Mouse (Mus musculus): ENCODE measurements around the gene Pdik1l. TPM values are rescaled to one million over a fixed set of nuclear protein-coding genes. Genes with fewer than 3 reads are reported as not detected.
A peak's percentile ranks its signal among the peaks of the same experiment; 100 is the strongest.
"Not testable (repeated sequence)": the region's sequence is repeated elsewhere in the genome, so short reads cannot be mapped to it uniquely, and the experiment has no call there.

The Pdik1l gene
- polyA plus RNA-seq, 1 experiment from 2014 or later, result 21.6 TPM

- not testable (repeated sequence) for H3K9me3 ChIP-seq (replicated peaks)
- 88% methylated on average over 4 of the region's 4 CpGs for WGBS
These were observed 8.4 kb upstream of the Pdik1l start for GRCm38 (mm10) chr4:134296096-134296495.

GRCm38 (mm10) chr4:134293692-134294163 lies 6.0 kb upstream of the Pdik1l start:
- Histone ChIP-seq H3K9me3 (replicated peaks) (0 out of 2 replicates have a peak, but pooled peaks cover 4% of the 10 kb centered on the region), H3K4me1 (peaks cover 5% of the 10 kb centered on the region), H3K4me3 (no peak overlapping the region), H3K36me3 (no peaks in the 10 kb centered on the region), H3K27ac (replicated peaks) (no peak overlapping the region), H3K27me3 (ENCODE audit: low read depth, poor library complexity, severe bottlenecking) (peaks cover 9% of the 10 kb centered on the region; the same call in 1 of the 2 replicates)
- no peak for DNase-seq (ENCODE audit: low spot score)
- WGBS, result 72% methylated on average over 9 of the region's 9 CpGs

More at GRCm38 (mm10) chr4:134296096-134296495, 8.4 kb upstream of the Pdik1l start:
- not testable (repeated sequence) for DNase-seq (ENCODE audit: low spot score); H3K27ac ChIP-seq (replicated peaks); H3K27me3 ChIP-seq (ENCODE audit: low read depth, poor library complexity, severe bottlenecking); H3K4me3 ChIP-seq; H3K36me3 ChIP-seq; H3K4me1 ChIP-seq

- Histone ChIP-seq H3K36me3 (no peaks in the 10 kb centered on the region), H3K9me3 (replicated peaks) (0 out of 2 replicates have a peak, but pooled peaks cover 4% of the 10 kb centered on the region), H3K4me3 (no peak overlapping the region), H3K4me1 (peaks cover 10% of the 10 kb centered on the region), H3K27ac (replicated peaks) (no peak overlapping the region), H3K27me3 (ENCODE audit: low read depth, poor library complexity, severe bottlenecking) (peaks cover 9% of the 10 kb centered on the region; the same call in 1 of the 2 replicates)
- WGBS, result 73% methylated on average over 18 of the region's 18 CpGs
- no peak for DNase-seq (ENCODE audit: low spot score)
These were observed 5.5 kb upstream of the Pdik1l start for GRCm38 (mm10) chr4:134293061-134293691.

GRCm38 (mm10) chr4:134292067-134292466 lies 4.4 kb upstream of the Pdik1l start:
- Histone ChIP-seq H3K9me3 (replicated peaks) (0 out of 2 replicates have a peak, but pooled peaks cover 4% of the 10 kb centered on the region), H3K27ac (replicated peaks) (no peak overlapping the region), H3K36me3 (no peaks in the 10 kb centered on the region), H3K27me3 (ENCODE audit: low read depth, poor library complexity, severe bottlenecking) (peaks cover 9% of the 10 kb centered on the region; the same call in 1 of the 2 replicates), H3K4me3 (no peak overlapping the region), H3K4me1 (peaks cover 17% of the 10 kb centered on the region)
- DNase-seq (ENCODE audit: low spot score), result peak; percentile 81
- WGBS, result 22% methylated on average over 7 of the region's 7 CpGs

GRCm38 (mm10) chr4:134288397-134289256 lies 932 bp upstream of the Pdik1l start:
- DNase-seq (ENCODE audit: low spot score), result no peak
- Histone ChIP-seq H3K4me3 (peak overlapping the region; percentile 95), H3K4me1 (peaks cover 29% of the 10 kb centered on the region), H3K36me3 (peaks cover 14% of the 10 kb centered on the region), H3K27ac (replicated peaks) (peak overlapping the region; percentile 100), H3K27me3 (ENCODE audit: low read depth, poor library complexity, severe bottlenecking) (peaks cover 9% of the 10 kb centered on the region; the same call in 1 of the 2 replicates), H3K9me3 (replicated peaks) (no peaks in the 10 kb centered on the region)
- 57% methylated on average over 11 of the region's 11 CpGs for WGBS

- Histone ChIP-seq H3K4me1 (peaks cover 29% of the 10 kb centered on the region), H3K4me3 (peak overlapping the region; percentile 95), H3K27ac (replicated peaks) (peak overlapping the region; percentile 100), H3K9me3 (replicated peaks) (no peaks in the 10 kb centered on the region), H3K36me3 (peaks cover 29% of the 10 kb centered on the region), H3K27me3 (ENCODE audit: low read depth, poor library complexity, severe bottlenecking) (no peaks in the 10 kb centered on the region)
- peak; percentile 96 for DNase-seq (ENCODE audit: low spot score)
- under 1% methylated on average over 59 of the region's 59 CpGs for WGBS
These were observed 529 bp downstream of the Pdik1l start for GRCm38 (mm10) chr4:134287168-134287564.

- DNase-seq (ENCODE audit: low spot score), result no peak
- Histone ChIP-seq H3K36me3 (peaks cover 36% of the 10 kb centered on the region), H3K4me1 (peaks cover 29% of the 10 kb centered on the region), H3K9me3 (replicated peaks) (no peaks in the 10 kb centered on the region), H3K27ac (replicated peaks) (peak overlapping the region; percentile 100), H3K4me3 (peak overlapping the region; percentile 95), H3K27me3 (ENCODE audit: low read depth, poor library complexity, severe bottlenecking) (no peaks in the 10 kb centered on the region)
- WGBS, result 4% methylated on average over 59 of the region's 59 CpGs
These were observed 1.2 kb downstream of the Pdik1l start for GRCm38 (mm10) chr4:134286226-134287167.

- no peak for DNase-seq (ENCODE audit: low spot score)
- 90% methylated on average over 2 of the region's 2 CpGs for WGBS
- Histone ChIP-seq H3K27ac (replicated peaks) (no peak overlapping the region), H3K27me3 (ENCODE audit: low read depth, poor library complexity, severe bottlenecking) (no peaks in the 10 kb centered on the region), H3K9me3 (replicated peaks) (no peaks in the 10 kb centered on the region), H3K36me3 (peaks cover 51% of the 10 kb centered on the region), H3K4me1 (peaks cover 29% of the 10 kb centered on the region), H3K4me3 (no peak overlapping the region)
These were observed 2.8 kb downstream of the Pdik1l start for GRCm38 (mm10) chr4:134284942-134285341.

GRCm38 (mm10) chr4:134273417-134274345 lies 14.0 kb downstream of the Pdik1l start:
- Histone ChIP-seq H3K9me3 (replicated peaks) (no peaks in the 10 kb centered on the region), H3K27ac (replicated peaks) (no peak overlapping the region; the same call in 1 of the 2 replicates), H3K4me3 (peak overlapping the region; percentile 19), H3K4me1 (peaks cover 15% of the 10 kb centered on the region), H3K36me3 (peaks cover 33% of the 10 kb centered on the region), H3K27me3 (ENCODE audit: low read depth, poor library complexity, severe bottlenecking) (no peaks in the 10 kb centered on the region)
- DNase-seq (ENCODE audit: low spot score), result no peak
- 5% methylated on average over 14 of the region's 14 CpGs for WGBS

- H3K27ac ChIP-seq (replicated peaks), result no peak overlapping the region; the same call in 1 of the 2 replicates
- peak overlapping the region; percentile 19 for H3K4me3 ChIP-seq
- H3K27me3 ChIP-seq (ENCODE audit: low read depth, poor library complexity, severe bottlenecking), result no peaks in the 10 kb centered on the region
- no peak for DNase-seq (ENCODE audit: low spot score)
- 39% methylated on average over 13 of the region's 13 CpGs for WGBS
- H3K9me3 ChIP-seq (replicated peaks), result no peaks in the 10 kb centered on the region
- peaks cover 15% of the 10 kb centered on the region for H3K4me1 ChIP-seq
- H3K36me3 ChIP-seq, result peaks cover 25% of the 10 kb centered on the region
These were observed 14.8 kb downstream of the Pdik1l start for GRCm38 (mm10) chr4:134272731-134273416.

- no peaks in the 10 kb centered on the region for H3K9me3 ChIP-seq (replicated peaks)
- H3K36me3 ChIP-seq, result peaks cover 16% of the 10 kb centered on the region
- no peak for DNase-seq (ENCODE audit: low spot score)
- no peaks in the 10 kb centered on the region for H3K27me3 ChIP-seq (ENCODE audit: low read depth, poor library complexity, severe bottlenecking)
- no peak overlapping the region for H3K4me3 ChIP-seq
- WGBS, result 86% methylated on average over 7 of the region's 7 CpGs
- H3K27ac ChIP-seq (replicated peaks), result no peak overlapping the region
- peaks cover 15% of the 10 kb centered on the region for H3K4me1 ChIP-seq
These were observed 15.7 kb downstream of the Pdik1l start for GRCm38 (mm10) chr4:134271979-134272378.

Data from midbrain, embryonic 10.5 days (tissue).